Mouse (Mus musculus): ENCODE results near the gene Stx6. TPM values are rescaled to one million over a fixed set of nuclear protein-coding genes. Genes with fewer than 3 reads are reported as not detected.

The Stx6 gene
- total RNA-seq (2023): 59.7 TPM

GRCm38 (mm10) chr1:155158141-155158969, at the start of gene Stx6:
Gene Stx6, plus strand, starts transcription at chr1:155158715.

GRCm38 (mm10) chr1:155146572-155146980, 11.9 kb upstream of the Stx6 start, which contains the start of gene Mr1:
Gene Mr1, minus strand, starts transcription at chr1:155146814.

GRCm38 (mm10) chr1:155243797-155244770, 85.6 kb downstream of the Stx6 start, which contains the start of gene BC034090:
Gene BC034090, minus strand, starts transcription at chr1:155244444.

Other genes starting within 250 kb of the Stx6 start
- gene Ier5, start 59.1 kb upstream of the Stx6 start, total RNA-seq (2023): 126 TPM
- gene Mr1, start 11.9 kb upstream of the Stx6 start, total RNA-seq (2023): 16.7 TPM
- gene BC034090, start 85.7 kb downstream of the Stx6 start, total RNA-seq (2023): not detected

All from CD8-positive naive resting alpha-beta T cell, adult 57 days (primary cell).